Mouse (Mus musculus) neural tube, embryonic 15.5 days (tissue): ENCODE measurements at regions not wholly inside any gene's neighbourhood (a gene's known extent, or its start where the extent isn't known, plus 50 kb on each side); places are given as distances from the start of the nearest gene placed in this dataset.

Experiments used
- ATAC-seq: fragments of 200-750 bp; cut with Nextera tagmentation; 2 replicates; pipeline ENCODE4 v1.8.0; 2017; ENCODE audit warnings: mild to moderate bottlenecking, moderate TSS enrichment, moderate library complexity; ENCODE audit not compliant: low FRiP score
- H3K27ac ChIP-seq: fragments of 300-500 bp; sonication (generic); replicated peaks from 2 replicates; pipeline ENCODE4 v1.5.1; 2015; ENCODE audit warnings: mild to moderate bottlenecking, inconsistent platforms
- H3K27me3 ChIP-seq: fragments of 300-500 bp; sonication (generic); replicated peaks from 2 replicates; pipeline ENCODE4 v1.6.1; 2015; ENCODE audit warnings: inconsistent platforms
- H3K36me3 ChIP-seq: fragments of 300-500 bp; sonication (generic); 2 replicates; pipeline ENCODE4 v1.6.1; 2015; ENCODE audit warnings: inconsistent platforms
- H3K4me1 ChIP-seq: fragments of 300-500 bp; sonication (generic); 2 replicates; pipeline ENCODE4 v1.6.1; 2015; ENCODE audit warnings: inconsistent platforms
- H3K4me2 ChIP-seq: fragments of 300-500 bp; sonication (generic); 2 replicates; pipeline ENCODE4 v1.6.1; 2015; ENCODE audit warnings: inconsistent platforms, mild to moderate bottlenecking, moderate library complexity
- H3K4me3 ChIP-seq: fragments of 300-500 bp; sonication (generic); replicated peaks from 2 replicates; pipeline ENCODE4 v1.5.1; 2015; ENCODE audit warnings: mild to moderate bottlenecking, inconsistent platforms
- H3K9ac ChIP-seq: fragments of 300-500 bp; sonication (generic); replicated peaks from 2 replicates; pipeline ENCODE4 v1.6.1; 2015; ENCODE audit warnings: mild to moderate bottlenecking, inconsistent platforms
- H3K9me3 ChIP-seq: fragments of 300-500 bp; sonication (generic); replicated peaks from 2 replicates; pipeline ENCODE4 v1.6.1; 2016; ENCODE audit warnings: inconsistent platforms
- WGBS: fragments of 180-500 bp; shearing (Covaris S2); methylation state at CpG from one replicate; pipeline ENCODE4 v1.1.7; 2015; ENCODE audit warnings: mixed read lengths; 5-methylcytosine and 5-hydroxymethylcytosine counted together

DNA sequence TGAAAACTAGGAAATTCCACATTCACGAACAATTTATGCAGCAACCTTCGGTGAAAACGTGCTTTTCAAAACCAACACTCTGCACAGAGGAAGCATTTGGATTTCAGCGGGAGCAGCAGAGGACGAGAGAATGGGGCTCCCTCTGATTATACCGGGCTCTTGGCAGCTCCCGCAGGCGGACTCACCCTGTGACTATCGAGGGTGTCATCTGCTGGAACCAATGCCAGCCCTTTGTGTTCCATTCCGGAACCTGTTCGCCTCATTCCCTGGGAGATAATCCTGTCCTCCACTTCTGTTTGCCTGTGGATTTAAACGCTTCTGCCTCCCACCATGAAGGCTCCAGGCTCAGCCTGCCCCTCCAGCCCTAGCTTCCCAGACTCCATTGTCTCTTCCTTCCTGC, 77.1 kb downstream of the Utp18 start:
- 87% methylated on average over 12 of the region's 12 CpGs for WGBS
- ATAC-seq, result no peak
- Histone ChIP-seq H3K4me3 (no peak overlapping the region), H3K4me2 (no peak overlapping the region), H3K9me3 (no peaks in the 10 kb centered on the region), H3K4me1 (no peaks in the 10 kb centered on the region), H3K9ac (no peak overlapping the region), H3K36me3 (no peaks in the 10 kb centered on the region), H3K27ac (no peak overlapping the region), H3K27me3 (no peaks in the 10 kb centered on the region)

DNA sequence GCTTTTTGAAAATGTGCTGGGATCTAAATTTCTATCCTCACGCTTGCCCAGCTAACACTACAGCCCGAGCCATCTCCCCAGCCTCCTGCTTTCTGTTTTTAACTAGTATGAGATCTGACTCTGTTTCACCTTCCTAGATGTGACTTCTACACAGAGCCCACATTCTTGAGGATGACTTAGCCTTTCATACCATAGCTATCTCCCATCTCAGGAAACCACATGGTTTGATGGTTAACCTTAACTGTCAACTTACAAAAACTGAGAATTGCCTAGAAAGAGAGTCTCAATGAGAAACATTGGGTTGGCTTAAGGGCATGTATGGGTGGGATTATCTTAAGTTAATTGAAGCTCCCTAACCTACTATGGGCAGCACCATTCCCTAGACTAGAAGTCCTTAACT, 78.4 kb downstream of the Utp18 start:
- Histone ChIP-seq H3K4me1 (no peaks in the 10 kb centered on the region), H3K9me3 (no peaks in the 10 kb centered on the region), H3K9ac (no peak overlapping the region), H3K4me3 (no peak overlapping the region), H3K27me3 (no peaks in the 10 kb centered on the region), H3K36me3 (no peaks in the 10 kb centered on the region), H3K4me2 (no peak overlapping the region), H3K27ac (no peak overlapping the region)
- WGBS, result 97% methylated on average over 2 of the region's 2 CpGs
- ATAC-seq, result no peak

GRCm38 (mm10) chr11:93771143-93771940, 114.2 kb downstream of the Utp18 start:
- 53% methylated on average over 5 of the region's 5 CpGs for WGBS
- H3K27ac ChIP-seq, result no peak overlapping the region
- ATAC-seq, result no peak

DNA sequence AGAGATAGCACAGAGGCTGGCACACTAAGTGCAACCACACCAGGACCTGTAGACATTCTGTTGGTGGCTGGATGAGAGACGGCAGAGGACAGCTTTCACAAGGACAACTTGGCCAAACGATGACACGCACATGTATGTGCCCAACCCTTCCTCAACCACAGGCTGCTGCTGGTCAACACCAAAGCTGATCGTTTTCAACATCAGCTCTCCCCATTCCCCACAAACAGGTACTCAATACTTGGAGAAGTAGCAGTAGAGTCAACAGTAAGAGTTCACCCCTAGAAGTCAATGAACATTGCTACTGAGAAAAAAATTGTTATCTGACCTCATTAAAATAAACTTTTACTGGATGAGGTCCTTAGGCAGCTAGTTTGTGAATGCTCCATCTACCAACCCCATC, 119.6 kb downstream of the Utp18 start:
- H3K4me2 ChIP-seq, result no peak overlapping the region
- no peak for ATAC-seq
- 99% methylated on average over 4 of the region's 4 CpGs for WGBS
- no peaks in the 10 kb centered on the region for H3K9me3 ChIP-seq
- H3K27ac ChIP-seq, result no peak overlapping the region
- H3K4me1 ChIP-seq, result peaks cover 12% of the 10 kb centered on the region
- H3K36me3 ChIP-seq, result no peaks in the 10 kb centered on the region
- H3K27me3 ChIP-seq, result no peaks in the 10 kb centered on the region
- H3K9ac ChIP-seq, result no peak overlapping the region
- H3K4me3 ChIP-seq, result no peak overlapping the region

More at GRCm38 (mm10) chr11:93771143-93771940, 114.2 kb downstream of the Utp18 start:
- Histone ChIP-seq H3K4me3 (no peak overlapping the region), H3K4me1 (peaks cover 10% of the 10 kb centered on the region), H3K4me2 (no peak overlapping the region), H3K9me3 (no peaks in the 10 kb centered on the region), H3K27me3 (no peaks in the 10 kb centered on the region), H3K9ac (no peak overlapping the region), H3K36me3 (no peaks in the 10 kb centered on the region)

DNA sequence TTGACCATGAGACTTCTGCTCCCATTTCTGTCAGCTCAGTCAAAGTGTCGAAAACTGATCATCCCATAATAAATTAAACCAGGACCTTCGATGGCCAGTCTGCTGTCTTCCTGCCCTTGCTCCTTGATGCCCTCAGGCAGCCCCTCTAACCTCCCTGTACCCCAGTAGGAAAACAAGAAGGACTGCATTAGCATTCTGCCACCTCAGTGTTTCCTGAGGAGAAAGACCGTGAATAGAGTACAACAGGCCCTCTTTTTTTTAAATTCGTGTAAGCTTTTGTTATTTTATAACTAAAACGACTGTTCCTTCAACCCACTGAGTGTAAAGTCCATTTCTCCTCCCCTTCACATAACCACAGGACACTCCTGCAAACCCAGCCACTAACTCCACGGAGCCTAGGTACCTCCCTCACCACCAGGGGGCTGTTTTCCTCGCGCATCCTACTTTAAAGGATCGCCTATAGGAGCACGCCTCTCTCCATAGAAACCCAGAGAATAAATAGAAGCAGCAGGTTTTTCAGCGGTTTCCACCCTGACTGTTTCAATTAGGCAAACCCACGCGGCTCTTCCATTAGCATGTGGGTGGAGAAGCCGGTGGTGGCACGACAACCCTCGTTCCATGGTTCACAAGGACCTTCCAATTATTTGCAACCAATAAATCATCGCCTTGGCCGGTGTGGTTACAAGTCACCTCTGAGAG, 122.6 kb downstream of the Utp18 start:
- H3K27me3 ChIP-seq, result no peaks in the 10 kb centered on the region
- H3K27ac ChIP-seq, result no peak overlapping the region
- no peaks in the 10 kb centered on the region for H3K36me3 ChIP-seq
- peak overlapping the region; percentile 20; the same call in 1 of the 2 replicates for H3K4me3 ChIP-seq
- ATAC-seq, result peak; percentile 69; the same call in 1 of the 2 replicates
- peak overlapping the region; percentile 54 for H3K4me2 ChIP-seq
- no peaks in the 10 kb centered on the region for H3K9me3 ChIP-seq
- 20% methylated on average over 18 of the region's 18 CpGs for WGBS
- H3K4me1 ChIP-seq, result peaks cover 9% of the 10 kb centered on the region; the same call in 1 of the 2 replicates
- no peak overlapping the region for H3K9ac ChIP-seq

GRCm38 (mm10) chr11:93757825-93758224, 127.7 kb downstream of the Utp18 start:
- Histone ChIP-seq H3K27ac (no peak overlapping the region), H3K4me3 (no peak overlapping the region), H3K4me1 (no peaks in the 10 kb centered on the region), H3K36me3 (no peaks in the 10 kb centered on the region), H3K9me3 (no peaks in the 10 kb centered on the region), H3K4me2 (no peak overlapping the region), H3K27me3 (no peaks in the 10 kb centered on the region), H3K9ac (no peak overlapping the region)
- WGBS, result 79% methylated on average over 7 of the region's 7 CpGs
- no peak for ATAC-seq

DNA sequence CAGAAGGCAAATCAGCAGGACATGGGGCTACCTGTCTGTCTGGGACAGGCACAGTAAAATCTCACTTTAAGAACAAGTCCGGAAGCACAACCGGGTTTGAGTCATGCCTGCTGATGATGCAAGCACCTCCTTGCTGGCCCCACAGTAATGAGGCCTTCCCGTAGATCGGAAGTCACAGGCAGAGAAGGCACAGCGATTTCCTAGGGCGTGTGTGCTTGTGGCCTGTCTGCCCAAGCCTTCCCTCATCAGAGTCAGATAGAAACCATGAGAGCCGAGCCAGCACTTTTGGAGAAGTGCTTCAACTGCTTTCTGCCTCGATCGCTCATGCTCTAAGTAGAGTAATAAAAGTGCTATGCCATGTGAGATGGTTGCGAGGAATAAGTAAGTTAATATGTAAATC, 148.9 kb downstream of the Utp18 start:
- no peak for ATAC-seq

GRCm38 (mm10) chr11:93733568-93734185, 151.9 kb downstream of the Utp18 start:
- no peak overlapping the region for H3K9ac ChIP-seq
- H3K4me2 ChIP-seq, result no peak overlapping the region
- no peak for ATAC-seq

More for the DNA sequence above, 148.9 kb downstream of the Utp18 start:
- Histone ChIP-seq H3K9me3 (no peaks in the 10 kb centered on the region), H3K4me1 (no peaks in the 10 kb centered on the region), H3K4me3 (no peak overlapping the region), H3K9ac (no peak overlapping the region), H3K27me3 (no peaks in the 10 kb centered on the region), H3K36me3 (no peaks in the 10 kb centered on the region), H3K27ac (no peak overlapping the region), H3K4me2 (no peak overlapping the region)
- 81% methylated on average over 10 of the region's 10 CpGs for WGBS

DNA sequence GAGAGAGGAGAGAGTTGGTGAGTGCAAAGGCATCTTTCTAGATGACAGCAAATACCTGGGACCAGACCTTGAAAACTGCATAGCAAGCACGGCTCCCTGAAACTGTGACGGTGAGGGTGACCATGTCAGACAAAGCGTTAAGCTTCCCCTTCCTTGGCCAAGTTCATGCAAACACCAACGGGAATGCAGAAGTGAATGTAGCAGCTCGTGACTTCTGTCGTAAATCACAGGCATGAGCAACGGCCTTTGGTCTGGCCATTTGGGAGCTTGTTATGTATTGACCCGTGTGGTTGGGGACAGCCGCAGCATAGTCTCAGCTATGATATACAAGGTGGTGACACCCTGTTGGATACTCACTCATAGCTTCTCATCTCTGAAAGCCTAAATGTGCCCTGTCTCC, 156.4 kb downstream of the Utp18 start:
- H3K9me3 ChIP-seq, result no peaks in the 10 kb centered on the region
- H3K36me3 ChIP-seq, result no peaks in the 10 kb centered on the region
- H3K4me3 ChIP-seq, result no peak overlapping the region
- no peak overlapping the region for H3K9ac ChIP-seq
- H3K27ac ChIP-seq, result no peak overlapping the region
- WGBS, result 75% methylated on average over 9 of the region's 9 CpGs
- no peaks in the 10 kb centered on the region for H3K27me3 ChIP-seq
- no peak overlapping the region for H3K4me2 ChIP-seq
- no peak for ATAC-seq
- H3K4me1 ChIP-seq, result peaks cover 2% of the 10 kb centered on the region; the same call in 1 of the 2 replicates

More at GRCm38 (mm10) chr11:93733568-93734185, 151.9 kb downstream of the Utp18 start:
- Histone ChIP-seq H3K36me3 (no peaks in the 10 kb centered on the region), H3K4me3 (no peak overlapping the region), H3K27me3 (no peaks in the 10 kb centered on the region), H3K4me1 (no peaks in the 10 kb centered on the region), H3K27ac (no peak overlapping the region), H3K9me3 (no peaks in the 10 kb centered on the region)
- 60% methylated on average over 11 of the region's 11 CpGs for WGBS

- WGBS, result 57% methylated on average over 6 of the region's 6 CpGs
These were observed 160.3 kb downstream of the Utp18 start for GRCm38 (mm10) chr11:93725242-93725641.

GRCm38 (mm10) chr11:93719141-93719540, 166.4 kb downstream of the Utp18 start:
- H3K4me1 ChIP-seq, result no peaks in the 10 kb centered on the region
- H3K4me2 ChIP-seq, result no peak overlapping the region
- H3K4me3 ChIP-seq, result no peak overlapping the region
- no peak overlapping the region for H3K9ac ChIP-seq
- no peak overlapping the region for H3K27ac ChIP-seq
- no peak for ATAC-seq
- no peaks in the 10 kb centered on the region for H3K27me3 ChIP-seq
- WGBS, result 60% methylated on average over 2 of the region's 2 CpGs
- H3K36me3 ChIP-seq, result no peaks in the 10 kb centered on the region
- H3K9me3 ChIP-seq, result no peaks in the 10 kb centered on the region

More at GRCm38 (mm10) chr11:93725242-93725641, 160.3 kb downstream of the Utp18 start:
- H3K27me3 ChIP-seq, result no peaks in the 10 kb centered on the region
- H3K27ac ChIP-seq, result no peak overlapping the region
- H3K9ac ChIP-seq, result no peak overlapping the region
- peak; percentile 66; the same call in 1 of the 2 replicates for ATAC-seq
- no peak overlapping the region for H3K4me3 ChIP-seq
- H3K36me3 ChIP-seq, result no peaks in the 10 kb centered on the region
- H3K9me3 ChIP-seq, result no peaks in the 10 kb centered on the region
- H3K4me2 ChIP-seq, result no peak overlapping the region
- peaks cover 2% of the 10 kb centered on the region; the same call in 1 of the 2 replicates for H3K4me1 ChIP-seq
